Mouse (Mus musculus) hindbrain, embryonic 16.5 days (tissue): ENCODE results near the gene Mrpl42. TPM values are rescaled to one million over a fixed set of nuclear protein-coding genes. Genes with fewer than 3 reads are reported as not detected.

Source experiments
- polyA plus RNA-seq: library from polyadenylated mRNA; unstranded; fragments of >200 nt; fragmentation: Nextera tagmentation; extraction: Ambion mirVana; gene quantifications from 2 replicates; pipeline ENCODE4 v1.2.1, GENCODE M21; 2015

The Mrpl42 gene
- polyA plus RNA-seq, 1 experiment from 2014 or later, result 270 TPM

Other genes starting within 250 kb of the Mrpl42 start
- gene Cradd, start 177.8 kb downstream of the Mrpl42 start, polyA plus RNA-seq, result 8.7 and 9.2 TPM in 2 replicates
- gene Socs2, start 84.8 kb downstream of the Mrpl42 start, polyA plus RNA-seq, result 121 and 122 TPM in 2 replicates
- gene Ube2n, start 13.2 kb upstream of the Mrpl42 start, polyA plus RNA-seq, result 387 and 395 TPM in 2 replicates
- 60.7 and 67.8 TPM in 2 replicates for gene Nudt4, start 62.2 kb upstream of the Mrpl42 start, polyA plus RNA-seq
- 0.95 TPM in 1 of 2 replicates, not detected in the other for gene Anapc15-ps, start 171.5 kb upstream of the Mrpl42 start, polyA plus RNA-seq